Mouse (Mus musculus): ENCODE data around the gene Ifne. TPM values are rescaled to one million over a fixed set of nuclear protein-coding genes. Genes with fewer than 3 reads are reported as not detected.

The Ifne gene
- not detected for total RNA-seq (2022)

GRCm38 (mm10) chr4:88880101-88880500 lies at the start of gene Ifne:
Gene Ifne (minus strand): TSS chr4:88880201.
- no peak for DNase-seq (ENCODE audit: low spot score in 2 of 2)

DNA sequence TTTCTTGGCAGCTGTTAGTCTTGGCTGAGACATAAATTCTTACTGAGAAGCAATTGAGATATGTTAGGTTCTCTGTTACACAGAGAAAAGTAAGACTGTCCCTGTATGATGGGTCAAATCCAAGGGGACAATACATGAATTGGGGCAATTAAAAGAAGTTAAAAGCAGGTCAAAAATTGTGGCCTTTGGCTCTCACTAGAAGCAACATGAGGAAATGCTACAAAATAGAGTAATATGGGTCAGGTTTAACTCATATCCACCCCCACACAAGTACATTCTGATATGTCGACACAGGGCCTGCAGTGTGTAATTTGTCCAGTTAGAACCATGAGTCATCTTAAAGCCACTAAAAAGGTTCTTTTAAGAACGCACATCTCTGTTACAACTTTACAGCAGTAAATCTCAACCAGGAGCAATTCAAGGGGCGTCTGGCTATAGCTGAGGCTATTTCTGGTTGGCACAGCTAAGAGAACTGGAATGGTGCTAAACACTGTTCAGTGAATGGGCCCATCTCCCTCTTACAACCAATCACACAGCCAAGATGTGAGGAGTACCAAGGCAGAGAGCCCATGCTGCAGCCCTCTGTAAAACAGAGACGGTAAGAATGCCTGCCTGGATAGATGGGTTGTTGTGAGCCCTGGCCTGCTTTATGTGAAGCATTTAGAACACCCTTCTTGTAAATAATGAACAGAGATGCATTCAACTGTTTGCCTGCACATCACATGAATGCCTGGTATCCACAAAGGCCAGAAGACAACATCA lies 48.5 kb upstream of the Ifne start:
- no peak for DNase-seq (ENCODE audit: low spot score in 2 of 2)

- no peak for DNase-seq (ENCODE audit: low spot score in 2 of 2)
Measured at GRCm38 (mm10) chr4:88927850-88928249, 47.8 kb upstream of the Ifne start.

GRCm38 (mm10) chr4:88926637-88927036 lies 46.6 kb upstream of the Ifne start:
- DNase-seq (ENCODE audit: low spot score in 2 of 2), result no peak

GRCm38 (mm10) chr4:88926082-88926481 lies 46.1 kb upstream of the Ifne start:
- no peak for DNase-seq (ENCODE audit: low spot score in 2 of 2)

DNA sequence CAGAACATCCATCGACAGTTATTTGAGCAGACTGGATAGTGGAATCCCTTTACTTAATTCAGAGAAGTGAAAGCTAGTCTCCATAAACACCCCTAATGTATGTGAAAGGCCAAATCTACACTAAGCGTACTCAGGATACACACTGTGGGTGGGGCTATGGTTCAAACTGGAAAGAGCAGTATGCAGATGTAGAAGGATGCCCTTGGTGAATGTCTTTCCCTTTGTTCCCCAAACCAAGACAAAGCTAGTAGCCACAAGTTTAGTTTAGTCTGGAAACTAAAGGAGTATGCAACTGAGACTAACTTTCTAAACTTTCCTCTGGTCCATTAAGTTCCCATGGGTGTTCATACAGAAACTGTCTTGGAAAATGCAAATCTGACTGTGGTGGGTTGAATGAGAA lies 45.5 kb upstream of the Ifne start:
- DNase-seq (ENCODE audit: low spot score in 2 of 2), result no peak

DNA sequence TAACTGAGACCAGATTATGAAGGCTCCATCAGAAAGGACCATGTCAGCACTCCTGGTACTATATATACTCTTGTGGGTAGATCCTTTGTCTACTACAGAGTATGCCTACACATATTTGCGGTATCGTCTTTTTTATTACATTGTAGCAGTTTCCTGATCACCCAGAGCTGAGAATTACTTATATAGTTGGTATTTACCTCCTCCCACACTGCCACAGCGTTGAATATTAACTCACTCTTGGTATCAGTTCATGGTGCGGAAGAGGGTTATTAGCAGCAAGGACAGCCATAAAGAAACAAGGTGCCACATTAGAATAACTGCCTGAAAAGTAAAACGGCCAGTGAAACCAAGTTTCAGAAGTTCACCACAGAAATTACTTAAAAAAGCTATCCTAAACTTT lies 41.3 kb upstream of the Ifne start:
- no peak for DNase-seq (ENCODE audit: low spot score in 2 of 2)

DNA sequence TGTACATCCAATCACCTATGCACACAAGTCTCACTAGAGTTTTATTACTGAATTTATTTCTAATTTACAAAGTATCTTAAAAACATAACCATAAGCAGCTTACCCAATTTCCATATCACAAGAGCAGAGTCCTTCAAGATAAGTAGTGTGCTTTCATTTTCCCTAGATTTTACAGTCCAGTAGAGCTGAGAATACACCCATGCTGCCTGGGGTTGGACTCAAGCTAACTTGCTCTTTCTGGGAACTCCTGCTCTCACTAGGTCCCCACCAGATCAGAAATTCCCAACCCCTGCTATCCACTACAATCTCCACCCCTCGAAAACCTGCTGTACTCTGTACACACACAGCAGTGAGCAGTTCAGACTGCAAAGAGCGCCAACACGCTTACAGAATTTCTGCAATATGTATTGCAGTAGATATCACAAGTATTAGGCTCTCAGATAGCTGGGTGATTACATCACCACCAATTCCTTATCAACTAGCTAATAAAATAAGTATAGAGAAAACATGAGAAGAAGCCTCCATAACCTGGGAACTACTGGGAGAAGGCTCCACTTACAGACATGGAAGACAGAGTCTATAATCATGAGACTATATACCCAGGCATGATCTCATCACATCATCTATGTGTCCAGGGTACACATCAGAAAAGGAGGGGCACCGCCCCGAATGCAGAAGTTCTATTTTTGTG lies 37.9 kb upstream of the Ifne start:
- no peak for DNase-seq (ENCODE audit: low spot score in 2 of 2)

- DNase-seq (ENCODE audit: low spot score in 2 of 2), result no peak
Measured at GRCm38 (mm10) chr4:88916306-88916705, 36.3 kb upstream of the Ifne start.

GRCm38 (mm10) chr4:88913984-88914383 lies 34.0 kb upstream of the Ifne start:
- no peak for DNase-seq (ENCODE audit: low spot score in 2 of 2)

DNA sequence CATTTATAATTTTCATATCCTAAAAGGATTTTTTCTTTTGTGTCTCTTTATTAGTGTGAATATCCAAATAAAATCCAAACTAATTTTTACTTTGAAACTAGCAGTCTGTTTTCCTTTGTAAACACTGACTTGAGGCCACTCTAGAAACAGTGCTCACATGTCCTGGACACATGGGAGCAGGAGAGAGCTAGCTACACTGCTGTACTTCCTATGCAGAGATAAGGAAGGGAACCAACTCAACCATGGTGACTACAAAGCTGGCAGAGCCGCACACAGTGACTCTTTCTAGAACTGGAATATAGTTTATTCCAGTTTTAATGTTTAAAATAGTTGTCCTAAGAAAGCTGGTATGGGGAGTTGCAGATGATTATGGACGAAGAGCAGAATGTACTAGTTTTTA lies 32.9 kb upstream of the Ifne start:
- DNase-seq (ENCODE audit: low spot score in 2 of 2), result no peak

DNA sequence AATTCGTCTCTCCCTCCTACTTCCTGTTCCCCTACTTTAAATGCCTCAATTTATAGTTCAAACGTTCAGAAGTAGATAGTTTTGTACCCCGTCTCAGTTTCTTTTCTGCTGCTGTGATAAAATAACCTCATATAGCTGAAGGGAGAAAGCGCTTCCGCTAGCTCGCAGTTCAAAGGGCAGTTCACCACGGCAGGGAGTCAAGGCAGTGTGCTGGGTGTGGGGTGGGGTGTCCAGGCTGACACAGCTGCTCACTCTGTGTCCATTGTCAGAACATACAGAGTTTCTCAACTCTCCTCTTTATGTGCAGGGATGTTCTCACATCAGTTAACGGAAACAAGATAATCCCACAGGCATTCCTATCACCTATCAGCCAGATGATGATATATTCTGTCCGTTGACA lies 32.2 kb upstream of the Ifne start:
- no peak for DNase-seq (ENCODE audit: low spot score in 2 of 2)

DNA sequence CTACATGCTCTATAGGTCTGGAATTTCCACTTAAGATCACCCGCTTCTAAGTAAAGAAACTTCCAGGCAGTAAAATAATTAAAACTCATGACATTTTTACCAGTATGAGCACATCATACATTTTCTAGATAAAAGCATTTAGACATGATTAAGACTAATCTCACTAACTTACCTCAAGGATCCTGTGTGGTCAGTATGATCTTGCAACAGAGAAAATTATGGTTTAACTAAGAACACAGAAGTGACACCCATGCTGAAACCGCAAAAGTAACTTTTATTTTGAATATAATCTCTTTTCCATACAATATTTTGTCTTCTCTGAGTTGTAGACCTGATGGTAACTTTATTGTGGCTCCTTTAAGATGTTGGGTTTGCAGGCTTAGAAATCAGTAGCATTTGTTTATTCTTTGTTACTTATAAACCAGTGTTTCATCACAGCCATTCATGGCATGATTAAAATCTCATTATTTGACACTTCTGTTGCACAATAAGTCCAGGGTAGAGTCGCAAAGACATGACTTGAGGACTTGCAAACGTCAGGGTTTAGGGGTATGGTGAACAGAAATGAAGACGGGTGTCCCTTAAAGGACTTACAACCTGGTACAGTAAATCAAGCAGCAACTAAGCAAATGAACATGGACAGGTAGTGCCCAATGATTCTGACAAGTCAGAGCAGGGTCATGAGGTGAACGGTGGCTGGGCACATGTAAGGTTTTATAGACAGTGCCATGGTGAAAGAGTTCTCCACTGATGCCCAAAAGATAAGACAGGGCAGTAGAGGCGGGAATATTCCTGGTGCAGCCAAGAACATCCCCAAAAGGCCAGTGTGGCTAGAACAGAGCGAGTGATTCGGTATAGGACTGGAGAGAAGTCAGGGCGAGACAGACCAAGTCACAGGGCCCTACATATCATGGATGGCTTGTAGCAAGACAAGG lies 29.9 kb upstream of the Ifne start:
- no peak for DNase-seq (ENCODE audit: low spot score in 2 of 2)

DNA sequence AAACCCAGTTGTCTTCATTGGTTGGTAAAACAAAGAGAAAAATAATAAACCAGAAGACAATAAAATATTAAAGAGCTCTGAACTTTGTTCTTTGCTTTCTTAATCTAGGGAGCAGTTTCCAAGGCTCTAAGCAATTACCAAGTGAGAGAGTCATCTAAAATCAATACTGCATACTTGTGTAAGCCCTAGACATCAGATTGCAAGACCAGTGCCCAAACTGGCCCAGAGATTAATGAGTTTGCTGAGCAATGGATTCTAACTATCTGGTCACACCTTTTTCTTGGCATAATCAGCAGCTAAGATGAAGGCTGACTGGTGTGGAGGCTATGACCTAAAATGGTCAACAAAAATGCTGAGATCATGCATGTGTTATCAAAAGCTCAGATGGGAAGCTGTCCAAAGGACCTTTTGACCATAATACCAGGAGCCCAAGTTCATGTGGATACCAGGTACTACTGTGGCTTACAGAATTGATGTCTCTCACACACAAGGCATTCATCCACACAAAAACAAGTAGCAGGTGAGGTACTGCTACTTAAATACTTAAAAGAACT lies 13.3 kb upstream of the Ifne start:
- DNase-seq (ENCODE audit: low spot score in 2 of 2), result no peak

DNA sequence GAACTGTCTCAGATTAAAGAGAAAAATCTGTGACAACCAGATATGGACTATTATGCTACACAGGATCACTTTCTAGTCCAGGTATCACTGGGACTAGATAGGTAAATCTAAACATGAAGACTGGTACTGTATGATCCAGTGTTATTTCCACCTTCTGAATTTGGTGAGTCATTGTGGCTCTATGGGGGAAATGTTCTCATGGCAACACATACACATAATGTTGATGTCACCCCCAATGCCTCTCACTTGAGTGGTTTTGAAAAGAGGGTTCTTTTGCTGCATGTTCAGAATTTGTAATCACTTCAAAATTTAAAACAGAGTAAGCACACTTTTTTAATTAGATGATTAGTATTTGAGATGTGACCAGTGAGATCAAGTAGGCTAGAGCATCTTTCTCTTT lies 8.2 kb upstream of the Ifne start:
- DNase-seq (ENCODE audit: low spot score in 2 of 2), result no peak

- DNase-seq (ENCODE audit: low spot score in 2 of 2), result no peak
Measured at GRCm38 (mm10) chr4:88878772-88879171, 1.2 kb downstream of the Ifne start.

GRCm38 (mm10) chr4:88878246-88878645 lies 1.8 kb downstream of the Ifne start:
- DNase-seq (ENCODE audit: low spot score in 2 of 2), result no peak

DNA sequence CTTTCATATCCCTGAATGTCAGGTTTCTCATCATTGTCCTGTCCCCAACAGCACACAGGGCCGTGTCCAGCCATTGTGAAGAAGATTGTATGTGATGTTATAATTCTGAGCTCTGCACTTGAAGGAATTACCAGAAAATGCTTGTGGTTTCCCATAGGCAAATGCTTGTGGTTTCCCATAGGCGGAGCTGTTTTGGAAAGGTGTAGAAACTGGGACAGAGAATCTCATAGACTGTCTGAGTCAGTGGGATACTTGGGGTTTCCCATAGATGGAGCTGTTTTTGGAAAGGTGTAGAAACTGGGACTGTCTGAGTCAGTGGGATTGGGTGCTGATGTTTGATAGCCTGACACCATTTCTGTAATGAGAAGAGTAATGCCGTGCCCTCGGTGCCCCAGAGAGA lies 3.5 kb downstream of the Ifne start:
- no peak for DNase-seq (ENCODE audit: low spot score in 2 of 2)

DNA sequence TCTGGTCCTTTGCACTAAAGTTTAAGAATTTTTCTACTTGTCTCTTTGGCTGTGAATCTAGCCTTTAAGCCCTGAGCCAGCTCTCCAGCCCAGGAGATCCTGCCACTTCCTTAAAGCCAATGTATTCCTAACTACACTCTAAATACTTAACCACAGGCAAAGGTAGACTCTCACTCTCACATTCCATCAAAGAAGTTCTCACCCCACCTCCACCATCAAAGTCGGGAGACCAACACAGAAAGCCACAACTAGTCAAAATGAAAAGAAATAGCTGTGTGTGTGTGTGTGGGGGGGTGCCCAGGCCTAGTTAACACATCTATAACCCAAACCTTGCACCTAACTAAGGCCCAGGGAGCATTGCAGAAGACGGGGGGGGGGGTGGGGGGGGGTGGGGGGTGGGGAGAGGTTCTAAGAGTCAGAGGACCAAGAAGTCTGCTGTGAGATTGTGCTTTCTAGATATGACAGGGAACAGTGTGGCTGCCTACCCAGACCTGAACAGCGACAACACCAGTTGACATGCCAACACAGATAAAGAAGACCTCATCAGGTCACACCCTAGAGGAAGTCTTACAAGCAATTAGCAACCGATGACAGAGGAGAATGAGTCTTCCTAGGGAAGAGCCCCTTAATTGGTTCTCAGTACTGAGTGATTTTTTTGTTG lies 4.4 kb downstream of the Ifne start:
- DNase-seq (ENCODE audit: low spot score in 2 of 2), result no peak

GRCm38 (mm10) chr4:88872691-88873090 lies 7.3 kb downstream of the Ifne start:
- DNase-seq (ENCODE audit: low spot score in 2 of 2), result no peak

All from gastrocnemius, adult 8-10 months (tissue).